Mouse (Mus musculus) activated CD4-positive, CD25-positive, alpha-beta regulatory T cell, adult 4 months (primary cell): Measurements from ENCODE around the gene Nyap1. TPM values are rescaled to one million over a fixed set of nuclear protein-coding genes. Genes with fewer than 3 reads are reported as not detected.
A peak's percentile ranks its signal among the peaks of the same experiment; 100 is the strongest.

Experiments used
- ATAC-seq: one replicate; pipeline ENCODE4 v1.8.0; 2017
- polyA plus RNA-seq, 2 experiments: library from polyadenylated mRNA; unstranded; fragments of 100-300 nt; shearing (Covaris generic); gene quantifications; one replicate each; pipeline ENCODE4 v1.2.1; 2017

Gene Nyap1
- polyA plus RNA-seq, 2 experiments from 2014 or later: 0.19 TPM; not detected in 1

- ATAC-seq: peak; percentile 89
Observed at GRCm38 (mm10) chr5:137691881-137692280, 49.5 kb downstream of the Nyap1 start.

GRCm38 (mm10) chr5:137690531-137690930 lies 50.9 kb downstream of the Nyap1 start:
- ATAC-seq: no peak

- no peak for ATAC-seq
Observed at GRCm38 (mm10) chr5:137689974-137690373, 51.4 kb downstream of the Nyap1 start.

GRCm38 (mm10) chr5:137686127-137686790 lies 55.1 kb downstream of the Nyap1 start:
- no peak for ATAC-seq

GRCm38 (mm10) chr5:137685653-137686052 lies 55.8 kb downstream of the Nyap1 start:
- ATAC-seq: no peak

GRCm38 (mm10) chr5:137684294-137685123 lies 56.9 kb downstream of the Nyap1 start, which contains the start of gene Agfg2:
Agfg2 (minus strand) TSS chr5:137684726.
- ATAC-seq: peak; percentile 98

GRCm38 (mm10) chr5:137683388-137684293 lies 57.8 kb downstream of the Nyap1 start:
- no peak for ATAC-seq

GRCm38 (mm10) chr5:137682526-137682925 lies 58.9 kb downstream of the Nyap1 start:
- ATAC-seq: no peak

Other genes starting within 250 kb of the Nyap1 start
- 10 to 100 TPM; 60.7 to 66.2 TPM for gene Pop7, start 239.1 kb downstream of the Nyap1 start, polyA plus RNA-seq
- 10 to 100 TPM; 18.5 to 22.6 TPM for gene Gigyf1, start 223.1 kb downstream of the Nyap1 start, polyA plus RNA-seq
- gene Epo, start 208.4 kb downstream of the Nyap1 start, polyA plus RNA-seq: not detected
- 10 to 100 TPM; 73.0 to 82.7 TPM for gene Gnb2, start 208.1 kb downstream of the Nyap1 start, polyA plus RNA-seq
- not detected for gene Actl6b, start 188.1 kb downstream of the Nyap1 start, polyA plus RNA-seq
- gene Tfr2, start 171.8 kb downstream of the Nyap1 start, polyA plus RNA-seq: under 1 TPM; 0.60 to 0.79 TPM
- 10 to 100 TPM; 33.2 to 38.8 TPM for gene Mospd3, start 140.5 kb downstream of the Nyap1 start, polyA plus RNA-seq
- under 1 TPM in 1 of 2 experiments, not detected in 1; 0.53 TPM for gene Pcolce, start 127.8 kb downstream of the Nyap1 start, polyA plus RNA-seq
- gene Fbxo24, start 112.6 kb downstream of the Nyap1 start, polyA plus RNA-seq: under 1 TPM in 1 of 2 experiments, not detected in 1; 0.33 TPM
- 10 to 100 TPM; 61.6 to 68.6 TPM for gene Lrch4, start 112.5 kb downstream of the Nyap1 start, polyA plus RNA-seq
- gene Gm20605, start 112.4 kb downstream of the Nyap1 start, polyA plus RNA-seq: 10 to 100 TPM in 1 of 2 experiments, 1 to 10 TPM in 1; 8.1 to 10.2 TPM
- 10 to 100 TPM; 30.0 to 32.3 TPM for gene Sap25, start 100.3 kb downstream of the Nyap1 start, polyA plus RNA-seq
- not detected for gene Irs3, start 95.9 kb downstream of the Nyap1 start, polyA plus RNA-seq
- gene Agfg2, start 56.9 kb downstream of the Nyap1 start, polyA plus RNA-seq: 10 to 100 TPM; 15.8 to 20.1 TPM
- 10 to 100 TPM; 62.9 to 82.3 TPM for gene Tsc22d4, start 4.1 kb upstream of the Nyap1 start, polyA plus RNA-seq
- 1 to 10 TPM; 7.2 to 8.8 TPM for gene Ppp1r35, start 37.2 kb upstream of the Nyap1 start, polyA plus RNA-seq
- 10 to 100 TPM; 22.4 to 26.9 TPM for gene Mepce, start 46.0 kb upstream of the Nyap1 start, polyA plus RNA-seq
- 10 to 100 TPM in 1 of 2 experiments, 1 to 10 TPM in 1; 5.9 to 10.9 TPM for gene Zcwpw1, start 46.2 kb upstream of the Nyap1 start, polyA plus RNA-seq
- not detected for gene Pilra, start 94.7 kb upstream of the Nyap1 start, polyA plus RNA-seq
- gene Pilrb1, start 116.5 kb upstream of the Nyap1 start, polyA plus RNA-seq: 1 to 10 TPM in 1 of 2 experiments, not detected in 1; 1.6 TPM
- not detected for gene Pilrb2, start 130.2 kb upstream of the Nyap1 start, polyA plus RNA-seq
- not detected for gene Cyp3a13, start 180.0 kb upstream of the Nyap1 start, polyA plus RNA-seq
- gene Gjc3, start 221.5 kb upstream of the Nyap1 start, polyA plus RNA-seq: not detected
- gene Azgp1, start 239.9 kb upstream of the Nyap1 start, polyA plus RNA-seq: under 1 TPM in 1 of 2 experiments, not detected in 1; 0.28 TPM